Mouse (Mus musculus) erythroblast, embryonic 14.5 days (primary cell): ENCODE results near the gene Pxk.

ENCODE experiments used
- GATA1 ChIP-seq: IDR thresholded peaks from 2 replicates; pipeline ENCODE4 v1.6.1; 2012; ENCODE audit warnings: low read length, inconsistent platforms, mixed read lengths
- TAL1 ChIP-seq: IDR thresholded peaks from 3 replicates; pipeline ENCODE4 v1.6.1; 2012; ENCODE audit warnings: low read length, inconsistent platforms, mixed read lengths

GRCm38 (mm10) chr14:8180371-8181035 lies 82.5 kb downstream of the Pxk start:
- no peak for TF ChIP-seq GATA1
- TF ChIP-seq TAL1 = no peak
